Mouse (Mus musculus) ES-E14 (cell line): ENCODE data around the gene Paqr8. TPM values are rescaled to one million over a fixed set of nuclear protein-coding genes. Genes with fewer than 3 reads are reported as not detected.

Source experiments
- DNase-seq: peaks from one replicate; pipeline ENCODE4 v3.0.0-alpha.2; 2013; ENCODE audit warnings: low read depth, low spot score
- H3K27ac ChIP-seq: 2 replicates; pipeline ENCODE4 v1.5.1; 2012; ENCODE audit warnings: low read depth, mild to moderate bottlenecking, low read length, moderate library complexity, mixed read lengths; ENCODE audit not compliant: poor library complexity, insufficient read depth, severe bottlenecking
- H3K36me3 ChIP-seq: 2 replicates; pipeline ENCODE4 v1.6.1; 2012; ENCODE audit warnings: mild to moderate bottlenecking, low read length, moderate library complexity, mixed read lengths; ENCODE audit not compliant: control insufficient read depth, poor library complexity, insufficient read depth, severe bottlenecking
- H3K4me1 ChIP-seq, 2 experiments: fragments of 150-350 bp in 1 of 2; sonication (generic) in 1 of 2; 2 replicates each; pipeline ENCODE4 v1.6.1; 2012; ENCODE audit warnings: low read length in 2 of 2, mild to moderate bottlenecking in 1 of 2, mixed read lengths in 1 of 2; ENCODE audit not compliant: control insufficient read depth in 2 of 2, insufficient read depth in 2 of 2, poor library complexity in 1 of 2
- H3K4me3 ChIP-seq, 2 experiments: fragments of 150-350 bp in 1 of 2; sonication (generic) in 1 of 2; 2 replicates each; pipeline ENCODE4 v1.5.1; 2012; ENCODE audit warnings: low read length in 2 of 2, low read depth in 1 of 2, mild to moderate bottlenecking in 1 of 2, mixed read lengths in 1 of 2; ENCODE audit not compliant: insufficient read depth in 1 of 2, poor library complexity in 1 of 2, severe bottlenecking in 1 of 2
- H3K9ac ChIP-seq: 2 replicates; pipeline ENCODE4 v1.6.1; 2012; ENCODE audit warnings: low read depth, mild to moderate bottlenecking, low read length, mixed read lengths; ENCODE audit not compliant: poor library complexity, insufficient read depth, severe bottlenecking
- H3K9me3 ChIP-seq: fragments of 150-350 bp; sonication (generic); 2 replicates; pipeline ENCODE4 v1.6.1; 2012; ENCODE audit warnings: low read depth, mild to moderate bottlenecking, low read length; ENCODE audit not compliant: control insufficient read depth, insufficient read depth
- CHD2 ChIP-seq: IDR thresholded peaks from 2 replicates; pipeline ENCODE4 v1.6.1; 2014; ENCODE audit warnings: mild to moderate bottlenecking, low read depth, low read length, inconsistent platforms
- HCFC1 ChIP-seq: IDR thresholded peaks from 2 replicates; pipeline ENCODE4 v1.6.1; 2012; ENCODE audit warnings: low read length, inconsistent platforms, borderline replicate concordance; ENCODE audit not compliant: insufficient read depth
- MAFK ChIP-seq: IDR thresholded peaks from 2 replicates; pipeline ENCODE4 v1.6.1; 2014; ENCODE audit warnings: mild to moderate bottlenecking, low read depth, low read length, inconsistent platforms; ENCODE audit not compliant: insufficient read depth
- ZC3H11A ChIP-seq: IDR thresholded peaks from 2 replicates; pipeline ENCODE4 v1.6.1; 2012; ENCODE audit warnings: low read depth, mild to moderate bottlenecking, inconsistent platforms, low read length, borderline replicate concordance
- ZNF384 ChIP-seq: IDR thresholded peaks from 2 replicates; pipeline ENCODE4 v1.6.1; 2012; ENCODE audit warnings: low read depth, low read length, inconsistent platforms
- in situ Hi-C, 2 experiments: fragments of 600-800 bp; cut with MboI; formaldehyde crosslinking; loops; one replicate each; pipeline ENCODE4 v1.15.1; 2025; ENCODE audit warnings: low sequenced_read_pairs in 2 of 2, inconsistent platforms in 1 of 2; ENCODE audit not compliant: unreplicated experiment in 2 of 2
- total RNA-seq: library from RNA; depleted of rRNA; stranded (reverse); fragments of 300-350 nt; gene quantifications from 2 replicates; pipeline ENCODE4 v1.2.3, GENCODE M21; 2012

Paqr8 gene
- total RNA-seq, 1 experiment: 1.7 TPM

GRCm38 (mm10) chr1:20874061-20874460 lies 16.3 kb upstream of the Paqr8 start:
- Histone ChIP-seq H3K9me3 (no peaks in the 10 kb centered on the region), H3K4me3 (no peak overlapping the region), H3K27ac (no peak overlapping the region), H3K4me1 (no peaks in the 10 kb centered on the region), H3K9ac (no peak overlapping the region), H3K36me3 (no peaks in the 10 kb centered on the region)
- in situ Hi-C loops: no loop called here
- TF ChIP-seq ZC3H11A: no peak
- no peak for TF ChIP-seq ZNF384
- TF ChIP-seq HCFC1: no peak
- no peak for DNase-seq

GRCm38 (mm10) chr1:20877355-20877754 lies 13.1 kb upstream of the Paqr8 start:
- Histone ChIP-seq H3K4me3 (no peak overlapping the region), H3K4me1 (no peaks in the 10 kb centered on the region), H3K9me3 (no peaks in the 10 kb centered on the region), H3K27ac (no peak overlapping the region), H3K36me3 (no peaks in the 10 kb centered on the region), H3K9ac (no peak overlapping the region)
- TF ChIP-seq CHD2 (no peak), ZNF384 (no peak), MAFK (no peak), HCFC1 (no peak), ZC3H11A (no peak)
- in situ Hi-C loops: no loop called here
- no peak for DNase-seq

GRCm38 (mm10) chr1:20879361-20879760 lies 11.0 kb upstream of the Paqr8 start:
- no peaks in the 10 kb centered on the region for H3K36me3 ChIP-seq
- no peaks in the 10 kb centered on the region for H3K9me3 ChIP-seq
- no peak overlapping the region for H3K27ac ChIP-seq
- DNase-seq: no peak
- no peak overlapping the region for H3K9ac ChIP-seq
- no peak overlapping the region for H3K4me3 ChIP-seq
- no peaks in the 10 kb centered on the region for H3K4me1 ChIP-seq
- in situ Hi-C loops: no loop called here
- TF ChIP-seq HCFC1 (no peak), ZC3H11A (no peak), CHD2 (no peak), ZNF384 (no peak)

DNA sequence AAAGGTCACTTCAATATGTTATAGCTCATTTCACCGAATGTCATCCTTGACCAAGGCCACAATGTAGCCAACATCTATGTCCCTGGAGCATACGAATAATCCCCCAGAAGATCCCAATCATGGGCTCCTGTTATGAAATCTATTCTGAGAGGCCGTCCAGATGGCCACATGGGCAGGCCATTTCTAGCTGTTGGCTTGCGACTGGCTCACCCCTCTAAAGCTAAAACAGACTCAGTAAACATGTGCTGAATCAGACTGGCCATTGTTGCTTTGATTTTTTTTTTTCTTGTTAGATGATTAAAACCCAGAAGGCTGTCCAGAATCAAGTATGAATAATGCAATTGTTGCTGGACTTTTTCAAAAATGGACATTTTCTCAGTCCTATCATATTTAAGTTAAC lies 7.3 kb upstream of the Paqr8 start:
- no peak for DNase-seq
- H3K36me3 ChIP-seq: no peaks in the 10 kb centered on the region
- in situ Hi-C loops: no loop called here
- H3K9ac ChIP-seq: no peak overlapping the region
- no peaks in the 10 kb centered on the region for H3K4me1 ChIP-seq
- H3K27ac ChIP-seq: no peak overlapping the region
- no peaks in the 10 kb centered on the region for H3K9me3 ChIP-seq
- TF ChIP-seq CHD2 (no peak), ZNF384 (no peak), ZC3H11A (no peak), HCFC1 (no peak), MAFK (no peak)
- H3K4me3 ChIP-seq: no peak overlapping the region

- TF ChIP-seq ZNF384: no peak
- TF ChIP-seq MAFK: no peak
- no peak for TF ChIP-seq HCFC1
- H3K9me3 ChIP-seq: no peaks in the 10 kb centered on the region
- peak overlapping the region; percentile 75 to 99 for H3K4me3 ChIP-seq
- H3K36me3 ChIP-seq: no peaks in the 10 kb centered on the region
- H3K27ac ChIP-seq: no peak overlapping the region
- in situ Hi-C loops: no loop called here
- H3K9ac ChIP-seq: no peak overlapping the region; the same call in 1 of the 2 replicates
- no peak for DNase-seq
- H3K4me1 ChIP-seq: no peaks in the 10 kb centered on the region; a peak in 1 of 4 replicates
These were observed 566 bp upstream of the Paqr8 start for GRCm38 (mm10) chr1:20889677-20890403.
